Mouse (Mus musculus): ENCODE measurements around the gene Fras1. TPM values are rescaled to one million over a fixed set of nuclear protein-coding genes. Genes with fewer than 3 reads are reported as not detected.

Gene Fras1
- polyA plus RNA-seq, 1 experiment from 2014 or later, result 13.8 TPM

DNA sequence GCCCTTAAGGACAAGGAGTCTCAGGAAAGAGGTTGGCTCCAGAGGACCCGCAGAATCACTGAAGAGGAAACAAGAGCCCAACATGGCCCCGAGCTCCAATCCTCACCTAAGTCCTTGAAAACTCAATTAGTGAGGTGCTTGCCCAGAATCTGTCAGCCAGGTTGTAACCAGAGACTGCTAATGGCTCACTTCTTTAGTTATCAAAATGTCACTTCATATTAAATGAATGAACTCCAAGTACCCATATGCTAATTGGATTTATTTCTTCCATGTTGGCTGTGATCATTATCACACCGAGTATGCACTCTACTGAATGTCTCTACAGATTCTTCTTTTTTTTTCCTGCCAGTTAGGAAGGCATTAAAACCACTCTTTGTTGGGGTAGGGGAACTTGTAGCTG is 47.8 kb downstream of the Fras1 start:
- no peak for DNase-seq (ENCODE audit: low spot score)
- 69% methylated on average over 3 of the region's 3 CpGs for WGBS

DNA sequence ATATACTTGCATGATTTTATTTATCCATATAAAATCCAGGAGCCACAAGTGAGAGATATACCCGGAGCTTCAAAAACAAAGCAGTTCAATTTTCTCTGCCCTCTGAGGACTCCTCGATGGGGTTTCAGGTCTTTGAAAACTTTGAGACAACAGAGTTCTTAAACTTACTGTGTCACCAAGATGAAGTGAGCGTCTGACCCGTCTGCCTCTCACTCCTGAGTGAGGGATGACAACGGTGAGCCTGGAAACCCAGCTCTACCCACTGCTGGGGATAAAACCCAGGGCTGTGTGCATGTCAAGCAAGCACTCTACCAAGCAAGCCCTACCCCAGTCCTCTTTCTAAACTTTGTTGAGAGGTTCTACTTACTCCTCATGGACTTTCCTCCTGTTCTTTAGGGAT is 49.0 kb downstream of the Fras1 start:
- Histone ChIP-seq H3K9ac (ENCODE audit: low read depth, low read length) (no peak overlapping the region), H3K4me3 (ENCODE audit: low read depth, low read length) (no peak overlapping the region), H3K36me3 (ENCODE audit: control insufficient read depth, insufficient read depth, low read length) (no peaks in the 10 kb centered on the region), H3K27ac (ENCODE audit: low read depth, low read length) (no peak overlapping the region), H3K4me1 (replicated peaks; ENCODE audit: control insufficient read depth, insufficient read depth, low read length) (no peaks in the 10 kb centered on the region), H3K27me3 (replicated peaks; ENCODE audit: control insufficient read depth, insufficient read depth, low read length) (no peaks in the 10 kb centered on the region), H3K9me3 (ENCODE audit: control insufficient read depth, low read length) (no peaks in the 10 kb centered on the region), H3K4me2 (no peak overlapping the region)
- DNase-seq (ENCODE audit: low spot score) (no peak), ATAC-seq (replicated peaks; ENCODE audit: low FRiP score) (no peak)
- WGBS, result 86% methylated on average over 5 of the region's 5 CpGs

More for the DNA sequence above, 47.8 kb downstream of the Fras1 start:
- no peaks in the 10 kb centered on the region for H3K36me3 ChIP-seq (ENCODE audit: control insufficient read depth, insufficient read depth, low read length)
- H3K4me3 ChIP-seq (ENCODE audit: low read depth, low read length), result no peak overlapping the region
- ATAC-seq (replicated peaks; ENCODE audit: low FRiP score), result no peak
- no peak overlapping the region for H3K4me2 ChIP-seq
- H3K9ac ChIP-seq (ENCODE audit: low read depth, low read length), result no peak overlapping the region
- no peaks in the 10 kb centered on the region for H3K27me3 ChIP-seq (replicated peaks; ENCODE audit: control insufficient read depth, insufficient read depth, low read length)
- no peaks in the 10 kb centered on the region for H3K4me1 ChIP-seq (replicated peaks; ENCODE audit: control insufficient read depth, insufficient read depth, low read length)
- no peaks in the 10 kb centered on the region for H3K9me3 ChIP-seq (ENCODE audit: control insufficient read depth, low read length)
- no peak overlapping the region for H3K27ac ChIP-seq (ENCODE audit: low read depth, low read length)

GRCm38 (mm10) chr5:96425391-96425790 is 51.6 kb downstream of the Fras1 start:
- H3K4me2 ChIP-seq, result no peak overlapping the region
- WGBS, result 88% methylated on average over 8 of the region's 8 CpGs

DNA sequence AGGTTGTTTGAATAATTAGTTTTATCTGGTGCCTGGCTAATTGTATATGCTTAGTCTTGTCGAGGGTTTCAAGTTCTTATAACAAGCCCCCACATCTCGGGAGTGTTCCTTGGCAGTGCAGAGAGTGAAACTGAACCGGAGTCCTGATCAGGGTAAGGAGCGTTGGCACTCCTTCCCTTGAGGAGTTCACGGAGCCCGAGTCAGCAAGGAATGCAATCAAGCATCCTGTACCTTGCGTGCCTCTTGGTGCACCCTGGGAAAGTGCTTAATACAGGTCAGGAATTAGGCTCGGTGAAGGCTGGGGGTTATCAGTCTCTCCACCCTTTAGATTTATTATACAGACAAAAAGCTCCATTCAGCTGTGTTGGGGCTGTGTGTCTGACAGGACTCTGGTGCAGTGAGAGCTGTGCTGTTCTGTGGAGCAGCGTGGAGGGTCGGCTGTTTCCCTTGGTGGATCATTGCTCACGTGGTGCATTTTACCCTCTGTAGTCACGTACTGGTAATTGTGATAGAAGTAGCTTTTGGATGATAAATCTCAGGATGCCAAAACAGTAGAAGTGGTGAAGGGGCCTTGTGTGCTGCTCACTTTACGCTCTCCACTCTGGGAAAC is 55.9 kb downstream of the Fras1 start:
- H3K36me3 ChIP-seq (ENCODE audit: control insufficient read depth, insufficient read depth, low read length), result no peaks in the 10 kb centered on the region
- no peak overlapping the region for H3K9ac ChIP-seq (ENCODE audit: low read depth, low read length)
- no peak overlapping the region for H3K4me2 ChIP-seq
- H3K9me3 ChIP-seq (ENCODE audit: control insufficient read depth, low read length), result no peaks in the 10 kb centered on the region
- H3K27me3 ChIP-seq (replicated peaks; ENCODE audit: control insufficient read depth, insufficient read depth, low read length), result no peaks in the 10 kb centered on the region
- 67% methylated on average over 13 of the region's 13 CpGs for WGBS
- H3K27ac ChIP-seq (ENCODE audit: low read depth, low read length), result no peak overlapping the region
- no peaks in the 10 kb centered on the region for H3K4me1 ChIP-seq (replicated peaks; ENCODE audit: control insufficient read depth, insufficient read depth, low read length)
- no peak overlapping the region for H3K4me3 ChIP-seq (ENCODE audit: low read depth, low read length)
- DNase-seq (ENCODE audit: low spot score) (no peak), ATAC-seq (replicated peaks; ENCODE audit: low FRiP score) (no peak)

More at GRCm38 (mm10) chr5:96425391-96425790, 51.6 kb downstream of the Fras1 start:
- Histone ChIP-seq H3K36me3 (ENCODE audit: control insufficient read depth, insufficient read depth, low read length) (no peaks in the 10 kb centered on the region), H3K4me3 (ENCODE audit: low read depth, low read length) (no peak overlapping the region), H3K9ac (ENCODE audit: low read depth, low read length) (no peak overlapping the region), H3K27ac (ENCODE audit: low read depth, low read length) (no peak overlapping the region), H3K9me3 (ENCODE audit: control insufficient read depth, low read length) (no peaks in the 10 kb centered on the region), H3K4me1 (replicated peaks; ENCODE audit: control insufficient read depth, insufficient read depth, low read length) (no peaks in the 10 kb centered on the region), H3K27me3 (replicated peaks; ENCODE audit: control insufficient read depth, insufficient read depth, low read length) (no peaks in the 10 kb centered on the region)
- DNase-seq (ENCODE audit: low spot score) (no peak), ATAC-seq (replicated peaks; ENCODE audit: low FRiP score) (no peak)

DNA sequence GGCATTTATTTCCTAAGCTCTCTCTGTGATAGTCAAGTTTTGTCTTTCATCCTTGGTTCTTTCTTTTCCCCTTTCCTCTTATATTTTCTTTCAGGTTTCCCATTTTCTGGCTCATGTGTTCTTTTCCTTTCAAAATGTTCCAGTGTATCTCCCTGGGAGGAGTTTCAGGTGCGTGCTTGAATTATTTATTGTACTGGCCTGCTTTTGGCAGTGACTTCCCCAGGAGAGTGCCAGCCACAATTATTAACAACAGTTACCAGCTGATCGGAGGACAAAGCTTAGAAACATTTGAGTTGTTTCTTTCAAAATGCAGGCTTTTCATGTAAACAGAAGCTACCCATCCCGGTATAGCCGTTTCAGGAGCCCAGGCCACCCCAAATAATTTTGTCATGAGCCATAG is 64.1 kb downstream of the Fras1 start:
- WGBS, result 87% methylated on average over 4 of the region's 4 CpGs
- DNase-seq (ENCODE audit: low spot score) (no peak), ATAC-seq (replicated peaks; ENCODE audit: low FRiP score) (no peak)
- Histone ChIP-seq H3K4me3 (ENCODE audit: low read depth, low read length) (no peak overlapping the region), H3K36me3 (ENCODE audit: control insufficient read depth, insufficient read depth, low read length) (no peaks in the 10 kb centered on the region), H3K4me2 (no peak overlapping the region), H3K27me3 (replicated peaks; ENCODE audit: control insufficient read depth, insufficient read depth, low read length) (no peaks in the 10 kb centered on the region), H3K4me1 (replicated peaks; ENCODE audit: control insufficient read depth, insufficient read depth, low read length) (no peaks in the 10 kb centered on the region), H3K9ac (ENCODE audit: low read depth, low read length) (no peak overlapping the region), H3K27ac (ENCODE audit: low read depth, low read length) (no peak overlapping the region), H3K9me3 (ENCODE audit: control insufficient read depth, low read length) (no peaks in the 10 kb centered on the region)

- ATAC-seq (replicated peaks; ENCODE audit: low FRiP score) (no peak), DNase-seq (ENCODE audit: low spot score) (no peak)
- Histone ChIP-seq H3K27me3 (replicated peaks; ENCODE audit: control insufficient read depth, insufficient read depth, low read length) (no peaks in the 10 kb centered on the region), H3K4me3 (ENCODE audit: low read depth, low read length) (no peak overlapping the region), H3K9me3 (ENCODE audit: control insufficient read depth, low read length) (no peaks in the 10 kb centered on the region), H3K9ac (ENCODE audit: low read depth, low read length) (no peak overlapping the region), H3K27ac (ENCODE audit: low read depth, low read length) (no peak overlapping the region), H3K4me1 (replicated peaks; ENCODE audit: control insufficient read depth, insufficient read depth, low read length) (no peaks in the 10 kb centered on the region), H3K36me3 (ENCODE audit: control insufficient read depth, insufficient read depth, low read length) (no peaks in the 10 kb centered on the region), H3K4me2 (no peak overlapping the region)
- 84% methylated on average over 4 of the region's 4 CpGs for WGBS
Observed at GRCm38 (mm10) chr5:96439811-96440210, 66.1 kb downstream of the Fras1 start.

- no peak overlapping the region for H3K27ac ChIP-seq (ENCODE audit: low read depth, low read length)
- whole genome bisulfite sequencing, result 83% methylated on average over 7 of the region's 7 CpGs
- no peak for ATAC-seq (replicated peaks; ENCODE audit: low FRiP score)
Observed at GRCm38 (mm10) chr5:96447460-96447859, 73.7 kb downstream of the Fras1 start.

GRCm38 (mm10) chr5:96452027-96452426 is 78.3 kb downstream of the Fras1 start:
- Histone ChIP-seq H3K36me3 (ENCODE audit: control insufficient read depth, insufficient read depth, low read length) (no peaks in the 10 kb centered on the region), H3K27me3 (replicated peaks; ENCODE audit: control insufficient read depth, insufficient read depth, low read length) (no peaks in the 10 kb centered on the region), H3K4me2 (no peak overlapping the region), H3K4me3 (ENCODE audit: low read depth, low read length) (no peak overlapping the region), H3K4me1 (replicated peaks; ENCODE audit: control insufficient read depth, insufficient read depth, low read length) (no peaks in the 10 kb centered on the region; the same call in 1 of the 2 replicates), H3K9ac (ENCODE audit: low read depth, low read length) (no peak overlapping the region), H3K27ac (ENCODE audit: low read depth, low read length) (no peak overlapping the region), H3K9me3 (ENCODE audit: control insufficient read depth, low read length) (no peaks in the 10 kb centered on the region)
- ATAC-seq (replicated peaks; ENCODE audit: low FRiP score) (no peak), DNase-seq (ENCODE audit: low spot score) (no peak)
- 30% methylated on average over 1 of the region's 1 CpGs for WGBS

More at GRCm38 (mm10) chr5:96447460-96447859, 73.7 kb downstream of the Fras1 start:
- Histone ChIP-seq H3K27me3 (replicated peaks; ENCODE audit: control insufficient read depth, insufficient read depth, low read length) (no peaks in the 10 kb centered on the region), H3K9ac (ENCODE audit: low read depth, low read length) (no peak overlapping the region), H3K4me3 (ENCODE audit: low read depth, low read length) (no peak overlapping the region), H3K36me3 (ENCODE audit: control insufficient read depth, insufficient read depth, low read length) (no peaks in the 10 kb centered on the region), H3K4me2 (no peak overlapping the region), H3K4me1 (replicated peaks; ENCODE audit: control insufficient read depth, insufficient read depth, low read length) (no peaks in the 10 kb centered on the region), H3K9me3 (ENCODE audit: control insufficient read depth, low read length) (no peaks in the 10 kb centered on the region)
- DNase-seq (ENCODE audit: low spot score), result no peak

GRCm38 (mm10) chr5:96453386-96453785 is 79.6 kb downstream of the Fras1 start:
- Histone ChIP-seq H3K9ac (ENCODE audit: low read depth, low read length) (no peak overlapping the region), H3K9me3 (ENCODE audit: control insufficient read depth, low read length) (no peaks in the 10 kb centered on the region), H3K27ac (ENCODE audit: low read depth, low read length) (no peak overlapping the region), H3K4me1 (replicated peaks; ENCODE audit: control insufficient read depth, insufficient read depth, low read length) (no peaks in the 10 kb centered on the region; the same call in 1 of the 2 replicates), H3K4me2 (no peak overlapping the region), H3K4me3 (ENCODE audit: low read depth, low read length) (no peak overlapping the region), H3K27me3 (replicated peaks; ENCODE audit: control insufficient read depth, insufficient read depth, low read length) (no peaks in the 10 kb centered on the region), H3K36me3 (ENCODE audit: control insufficient read depth, insufficient read depth, low read length) (no peaks in the 10 kb centered on the region)
- no peak for DNase-seq (ENCODE audit: low spot score)
- 87% methylated on average over 5 of the region's 5 CpGs for WGBS
- no peak for ATAC-seq (replicated peaks; ENCODE audit: low FRiP score)
